Mouse (Mus musculus) inflammation-experienced regulatory T-cells, adult 6 months (primary cell): ENCODE results near the gene Srsf3. TPM values are rescaled to one million over a fixed set of nuclear protein-coding genes. Genes with fewer than 3 reads are reported as not detected.

Experiments used
- polyA plus RNA-seq, 3 experiments: library from polyadenylated mRNA; unstranded; fragments of 100-300 nt; shearing (Covaris generic); gene quantifications; one replicate each; pipeline ENCODE4 v1.2.1; 2017

Gene Srsf3
- polyA plus RNA-seq, 3 experiments from 2014 or later = 296 to 519 (median 387) TPM

Other genes with a start within 250 kb of the Srsf3 start
- gene Brpf3, start 231.5 kb upstream of the Srsf3 start, polyA plus RNA-seq = 1 to 10 TPM; 3.0 to 4.1 (median 3.1) TPM
- not detected for gene Pnpla1, start 174.2 kb upstream of the Srsf3 start, polyA plus RNA-seq
- 1 to 10 TPM in 2 of 3 experiments, under 1 TPM in 1; 0.25 to 3.2 (median 2.7) TPM for gene 4930539E08Rik, start 117.3 kb upstream of the Srsf3 start, polyA plus RNA-seq
- gene Pxt1, start 88.8 kb upstream of the Srsf3 start, polyA plus RNA-seq = not detected
- gene Kctd20, start 80.7 kb upstream of the Srsf3 start, polyA plus RNA-seq = 10 to 100 TPM; 34.6 to 46.0 (median 39.5) TPM
- gene Stk38, start 24.6 kb upstream of the Srsf3 start, polyA plus RNA-seq = 100 to 1,000 TPM; 155 to 250 (median 235) TPM
- 10 to 100 TPM in 1 of 3 experiments, 1 to 10 TPM in 2; 1.7 to 57.4 (median 2.5) TPM for gene Cdkn1a, start 58.3 kb downstream of the Srsf3 start, polyA plus RNA-seq
- gene Rab44, start 81.5 kb downstream of the Srsf3 start, polyA plus RNA-seq = not detected
- gene Cpne5, start 205.5 kb downstream of the Srsf3 start, polyA plus RNA-seq = 1 to 10 TPM in 2 of 3 experiments, under 1 TPM in 1; 0.59 to 2.4 (median 1.7) TPM
- gene Ppil1, start 231.6 kb downstream of the Srsf3 start, polyA plus RNA-seq = 100 to 1,000 TPM in 1 of 3 experiments, 10 to 100 TPM in 2; 59.0 to 107 (median 62.4) TPM
- 100 to 1,000 TPM; 120 to 122 (median 120) TPM for gene BC004004, start 236.2 kb downstream of the Srsf3 start, polyA plus RNA-seq